In genomic region chrX:103179771-103180558, GRCm38 (mm10) we compare ENCODE assay signal across 20 mouse cellular contexts. TPM values are rescaled to one million over a fixed set of nuclear protein-coding genes. Genes with fewer than 3 reads are reported as not detected.
"Had no signal": no experiment of that assay in that cellular context is flagged by ENCODE, and none has a peak within 500 bp of the region (broad histone marks: within the 10 kb centered on the region; RNA-seq: fewer than 3 reads in every experiment).

No protein-coding gene starts in this region.

- H3K4me3 ChIP-seq: limb, embryonic 12.5 days; limb, embryonic 15.5 days; stomach, embryonic 15.5 days had no signal

- H3K36me3 ChIP-seq: limb, embryonic 12.5 days; limb, embryonic 15.5 days; stomach, embryonic 15.5 days had no signal

- ATAC-seq: liver, postnatal 0 days; lung, postnatal 0 days had no signal

- H3K9ac ChIP-seq: limb, embryonic 12.5 days; limb, embryonic 15.5 days; liver, embryonic 14.5 days; liver, postnatal 0 days; lung, embryonic 14.5 days; stomach, embryonic 15.5 days had no signal

- H3K9me3 ChIP-seq: limb, embryonic 12.5 days; limb, embryonic 15.5 days; stomach, embryonic 15.5 days had no signal

- H3K27ac ChIP-seq: limb, embryonic 12.5 days; limb, embryonic 15.5 days; liver, embryonic 14.5 days; macrophage; stomach, embryonic 15.5 days had no signal

- H3K27me3 ChIP-seq: stomach, embryonic 15.5 days had no signal

- H3K4me1 ChIP-seq: limb, embryonic 12.5 days; limb, embryonic 15.5 days; stomach, embryonic 15.5 days had no signal

- H3K4me2 ChIP-seq: limb, embryonic 12.5 days; limb, embryonic 15.5 days; liver, embryonic 11.5 days; lung, embryonic 14.5 days; midbrain, embryonic 11.5 days; stomach, embryonic 15.5 days had no signal

- DNase-seq: kidney, adult 9 months; kidney, postnatal 14 days; kidney, postnatal 4 days; left cerebral cortex, postnatal 4 days; liver, postnatal 0 days; lung, embryonic 14.5 days; midbrain, embryonic 14.5 days; right cerebral cortex, adult 18-20 months; right cerebral cortex, postnatal 14 days; right cerebral cortex, postnatal 4 days; thymus, postnatal 25 days had no signal

RNA-seq across cellular contexts. Expression of gene Nap1l2, which starts 6.5 kb away (rescaled TPM):
- total RNA-seq: megakaryocyte-erythroid progenitor cell, adult 5-6 weeks had no signal
- polyA plus RNA-seq: liver, postnatal 0 days had no signal
